Mouse (Mus musculus) activated CD4-positive, CD25-positive, alpha-beta regulatory T cell, adult 9 weeks (primary cell): Measurements from ENCODE around the gene Gh. TPM values are rescaled to one million over a fixed set of nuclear protein-coding genes. Genes with fewer than 3 reads are reported as not detected.

Experiments used
- polyA plus RNA-seq: library from polyadenylated mRNA; unstranded; fragments of 100-300 nt; shearing (Covaris generic); gene quantifications from one replicate; pipeline ENCODE4 v1.2.1, GENCODE M21; 2017

Gene Gh
- not detected for polyA plus RNA-seq

DNA sequence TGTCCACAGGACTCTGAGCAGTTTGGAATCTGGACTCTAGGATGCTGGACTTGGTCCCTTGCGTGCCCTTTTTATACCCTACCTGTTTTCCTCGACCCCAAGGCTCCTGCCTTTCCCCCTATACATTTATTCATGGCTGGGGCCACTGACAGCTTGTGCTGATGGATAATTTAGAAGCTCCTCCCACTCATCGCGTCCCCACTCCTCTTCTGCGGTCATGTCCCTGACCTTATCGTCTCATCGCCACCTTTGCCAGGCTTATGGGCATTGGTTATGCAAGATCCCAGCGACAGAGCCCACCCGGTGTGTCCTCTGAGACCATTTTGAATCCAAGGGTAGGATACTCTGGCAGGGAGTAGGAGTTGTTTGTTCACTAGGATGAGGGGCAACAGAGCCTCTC is at the start of gene Gh:
Gene Gh, minus strand, starts transcription at position 101 of the 400 bp plus-strand sequence.

GRCm38 (mm10) chr11:106314333-106314812 is 12.7 kb upstream of the Gh start, which contains the start of gene Cd79b:
Cd79b (minus strand) TSS chr11:106314762.

DNA sequence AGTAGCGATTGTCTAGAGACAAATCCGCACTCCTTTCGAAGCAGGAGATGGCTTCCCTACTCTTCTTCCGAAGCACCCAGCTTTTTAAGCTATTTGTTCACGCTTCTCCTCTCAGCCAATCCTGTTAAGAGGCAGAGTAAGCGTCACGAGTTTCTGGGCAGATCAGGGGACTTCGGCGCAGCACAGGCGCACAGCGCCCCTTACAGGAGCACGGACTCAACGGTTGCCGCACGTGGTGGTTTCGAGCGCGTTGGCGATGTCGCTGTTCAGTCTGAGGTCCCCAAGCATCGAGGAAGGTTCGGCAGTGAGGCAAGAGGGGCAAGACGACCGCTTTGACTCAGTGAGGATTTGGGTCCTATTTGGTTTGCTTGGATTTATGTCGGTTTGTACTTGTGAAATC is 25.2 kb downstream of the Gh start, which contains the start of gene Tcam1:
Gene Tcam1, plus strand, starts transcription at position 219 of the 400 bp plus-strand sequence.

DNA sequence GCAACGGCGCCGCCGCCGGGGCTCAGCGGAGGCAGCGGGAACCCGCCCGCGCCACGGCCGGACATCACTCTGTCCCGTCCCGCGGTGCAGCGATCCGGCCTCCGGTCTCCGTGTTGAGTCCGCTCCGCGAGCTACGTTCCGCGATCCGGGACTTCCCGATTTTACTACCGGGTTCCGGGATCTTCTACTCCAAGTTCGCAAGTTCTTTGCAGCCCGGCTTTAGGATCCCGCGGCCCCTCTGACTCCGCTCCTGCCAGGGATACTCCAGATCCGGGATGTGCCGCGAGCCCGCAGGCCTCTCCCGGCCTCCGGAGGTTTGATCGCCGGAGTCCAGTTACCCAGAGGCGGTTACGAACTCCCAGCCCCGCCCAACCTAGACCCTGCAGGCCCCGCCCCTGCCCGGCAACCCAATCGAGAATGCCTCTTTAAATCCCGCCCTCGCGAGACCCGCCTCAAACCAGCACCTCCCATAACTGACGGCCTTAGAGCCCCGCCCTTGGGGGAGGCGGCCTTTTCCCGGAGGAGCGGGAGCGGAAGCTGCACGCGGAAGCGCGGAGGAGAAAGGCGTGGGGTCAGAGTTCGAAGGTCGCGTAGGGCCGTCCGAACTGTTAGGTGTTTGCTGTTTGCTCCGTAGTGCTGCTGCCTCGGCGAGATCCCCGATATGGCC is 28.9 kb downstream of the Gh start, which contains the start of gene Smarcd2:
Gene Smarcd2, minus strand, starts transcription at position 329 of the 667 bp plus-strand sequence.

GRCm38 (mm10) chr11:106255685-106256451 is 45.8 kb downstream of the Gh start, which contains the start of the genes Ftsj3 and Psmc5:
Ftsj3 (minus strand) TSS chr11:106256079.
Psmc5 (plus strand) TSS chr11:106256154.

Other genes with a start within 250 kb of the Gh start
- gene Taco1, start 235.8 kb downstream of the Gh start, polyA plus RNA-seq = 17.1 TPM
- 11.7 TPM for gene Map3k3, start 217.3 kb downstream of the Gh start, polyA plus RNA-seq
- 1.0 TPM for gene Gm10840, start 141.0 kb downstream of the Gh start, polyA plus RNA-seq
- gene Limd2, start 141.0 kb downstream of the Gh start, polyA plus RNA-seq = 842 TPM
- gene Strada, start 99.7 kb downstream of the Gh start, polyA plus RNA-seq = 35.7 TPM
- gene Ccdc47, start 85.5 kb downstream of the Gh start, polyA plus RNA-seq = 123 TPM
- 74.9 TPM for gene Ddx42, start 84.9 kb downstream of the Gh start, polyA plus RNA-seq
- gene Ftsj3, start 45.8 kb downstream of the Gh start, polyA plus RNA-seq = 76.7 TPM
- gene Psmc5, start 45.7 kb downstream of the Gh start, polyA plus RNA-seq = 195 TPM
- gene Smarcd2, start 28.9 kb downstream of the Gh start, polyA plus RNA-seq = 12.8 TPM
- gene Tcam1, start 25.2 kb downstream of the Gh start, polyA plus RNA-seq = 0.33 TPM
- gene Cd79b, start 12.9 kb upstream of the Gh start, polyA plus RNA-seq = 48.7 TPM
- gene Scn4a, start 51.4 kb upstream of the Gh start, polyA plus RNA-seq = 0.04 TPM
- gene Prr29, start 63.6 kb upstream of the Gh start, polyA plus RNA-seq = not detected
- gene Icam2, start 86.2 kb upstream of the Gh start, polyA plus RNA-seq = 108 TPM
- gene Ern1, start 186.0 kb upstream of the Gh start, polyA plus RNA-seq = 2.9 TPM